Mouse (Mus musculus) cortical plate, adult 2 months (tissue): Measurements from ENCODE around the gene Hacd3.

Source experiments
- CTCF ChIP-seq: fragments of 200-500 bp; IDR thresholded peaks from 2 replicates; pipeline ENCODE4 v1.5.1; 2011; ENCODE audit warnings: mild to moderate bottlenecking, control low read depth, low read length; ENCODE audit not compliant: insufficient read depth; ENCODE audit errors: extremely low read depth
- POLR2A ChIP-seq: fragments of 200-500 bp; IDR thresholded peaks from 2 replicates; pipeline ENCODE4 v1.6.1; 2011; ENCODE audit warnings: mild to moderate bottlenecking, low read length, control low read depth; ENCODE audit not compliant: insufficient read depth; ENCODE audit errors: extremely low read depth

- TF ChIP-seq CTCF (no peak), POLR2A (no peak)
Observed at GRCm38 (mm10) chr9:65027241-65027640, 5.7 kb upstream of the Hacd3 start.
